Mouse (Mus musculus) limb, embryonic 11.5 days (tissue): ENCODE measurements at regions not wholly inside any gene's neighbourhood (a gene's known extent, or its start where the extent isn't known, plus 50 kb on each side); places are given as distances from the start of the nearest gene placed in this dataset.

Source experiments
- ATAC-seq: fragments of 200-750 bp; cut with Nextera tagmentation; 2 replicates; pipeline ENCODE4 v1.8.0; 2017; ENCODE audit warnings: low read depth; ENCODE audit not compliant: insufficient number of reproducible peaks, low FRiP score, low TSS enrichment
- DNase-seq: peaks from one replicate; pipeline ENCODE4 v3.0.0-alpha.2; 2015; ENCODE audit warnings: low spot score
- H3K27ac ChIP-seq: fragments of 300-500 bp; sonication (generic); replicated peaks from 2 replicates; pipeline ENCODE4 v1.5.1; 2014; ENCODE audit warnings: low read depth, mild to moderate bottlenecking, low read length
- H3K27me3 ChIP-seq: fragments of 300-500 bp; sonication (generic); 2 replicates; pipeline ENCODE4 v1.6.1; 2014; ENCODE audit warnings: mild to moderate bottlenecking, low read length, mixed read lengths; ENCODE audit not compliant: control insufficient read depth, insufficient read depth
- H3K36me3 ChIP-seq: fragments of 300-500 bp; sonication (generic); 2 replicates; pipeline ENCODE4 v1.6.1; 2014; ENCODE audit warnings: mild to moderate bottlenecking, low read length, moderate library complexity, mixed read lengths; ENCODE audit not compliant: control insufficient read depth, insufficient read depth
- H3K4me1 ChIP-seq: fragments of 300-500 bp; sonication (generic); 2 replicates; pipeline ENCODE4 v1.6.1; 2014; ENCODE audit warnings: low read length, mixed read lengths; ENCODE audit not compliant: control insufficient read depth, insufficient read depth
- H3K4me2 ChIP-seq: fragments of 300-500 bp; sonication (generic); 2 replicates; pipeline ENCODE4 v1.6.1; 2014; ENCODE audit warnings: low read depth, mild to moderate bottlenecking, moderate library complexity; ENCODE audit not compliant: severe bottlenecking
- H3K4me3 ChIP-seq: fragments of 300-500 bp; sonication (generic); 2 replicates; pipeline ENCODE4 v1.5.1; 2014; ENCODE audit warnings: low read depth, low read length
- H3K9ac ChIP-seq: fragments of 300-500 bp; sonication (generic); 2 replicates; pipeline ENCODE4 v1.6.1; 2014; ENCODE audit warnings: mild to moderate bottlenecking, low read length
- H3K9me3 ChIP-seq: fragments of 300-500 bp; sonication (generic); 2 replicates; pipeline ENCODE4 v1.6.1; 2016; ENCODE audit warnings: low read length; ENCODE audit not compliant: control insufficient read depth
- WGBS: fragments of 180-500 bp; shearing (Covaris S2); extraction: QIAGEN DNeasy Blood & Tissue Kit; methylation state at CpG from one replicate; pipeline ENCODE4 v1.1.7; 2014; 5-methylcytosine and 5-hydroxymethylcytosine counted together

DNA sequence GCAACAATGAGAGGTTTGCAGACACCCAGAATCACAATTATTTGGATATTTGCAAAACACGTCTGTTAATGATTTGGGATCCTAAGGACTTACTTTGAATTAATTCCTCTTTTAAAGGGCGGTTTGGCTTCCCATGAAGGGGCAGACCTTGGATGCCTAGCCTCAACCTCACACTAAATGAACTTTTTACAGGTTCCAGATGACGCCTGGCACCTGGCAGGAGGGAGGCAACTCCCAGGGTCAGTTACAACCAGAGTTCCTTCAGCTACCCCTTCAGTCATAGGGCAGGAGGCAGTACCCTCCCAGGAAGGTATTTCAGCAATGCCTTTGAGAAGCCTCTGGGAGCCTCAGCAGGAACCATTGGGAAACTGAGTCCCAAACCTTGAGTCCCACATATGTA lies 57.9 kb upstream of the Stx18 start:
- H3K27ac ChIP-seq = no peak overlapping the region
- H3K4me3 ChIP-seq = no peak overlapping the region
- H3K4me2 ChIP-seq = no peak overlapping the region
- no peak overlapping the region for H3K9ac ChIP-seq
- DNase-seq (peak; percentile 55), ATAC-seq (no peak)
- no peaks in the 10 kb centered on the region for H3K36me3 ChIP-seq
- peaks cover 13% of the 10 kb centered on the region for H3K4me1 ChIP-seq
- H3K9me3 ChIP-seq = no peaks in the 10 kb centered on the region
- no peaks in the 10 kb centered on the region for H3K27me3 ChIP-seq
- 23% methylated on average over 3 of the region's 3 CpGs for WGBS

DNA sequence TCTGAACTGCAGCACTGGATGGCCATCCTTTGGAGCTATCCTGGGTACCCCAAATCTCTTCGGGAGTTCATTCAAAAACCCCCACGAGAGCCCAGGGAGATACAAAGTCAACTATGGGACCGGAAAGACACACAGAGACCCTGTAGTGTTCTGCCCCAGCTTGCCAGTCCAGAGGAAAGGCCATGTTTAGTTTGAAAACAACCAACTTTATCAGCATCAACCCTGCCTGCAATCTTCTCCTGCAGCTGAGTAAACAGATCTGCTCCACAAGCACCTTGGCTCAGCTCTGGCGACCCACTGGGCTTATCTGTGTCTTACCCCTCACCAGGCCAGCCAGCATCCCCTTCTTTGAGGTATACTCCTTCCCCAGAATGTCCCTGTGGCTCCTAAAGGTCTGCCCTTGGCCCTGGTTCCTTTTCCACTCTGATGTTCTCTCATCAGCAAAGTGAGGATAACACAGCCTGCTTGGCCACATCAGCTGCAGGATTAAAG lies 61.6 kb upstream of the Stx18 start:
- WGBS = 71% methylated on average over 4 of the region's 4 CpGs
- DNase-seq = no peak
- H3K36me3 ChIP-seq = no peaks in the 10 kb centered on the region
- H3K4me1 ChIP-seq = peaks cover 10% of the 10 kb centered on the region
- H3K4me2 ChIP-seq = no peak overlapping the region
- ATAC-seq = no peak
- no peak overlapping the region for H3K9ac ChIP-seq
- no peaks in the 10 kb centered on the region for H3K27me3 ChIP-seq
- no peak overlapping the region for H3K27ac ChIP-seq
- no peaks in the 10 kb centered on the region for H3K9me3 ChIP-seq
- no peak overlapping the region for H3K4me3 ChIP-seq

- Histone ChIP-seq H3K4me2 (no peak overlapping the region), H3K27ac (no peak overlapping the region), H3K4me3 (no peak overlapping the region), H3K9me3 (no peaks in the 10 kb centered on the region), H3K9ac (no peak overlapping the region), H3K4me1 (peaks cover 9% of the 10 kb centered on the region), H3K27me3 (no peaks in the 10 kb centered on the region), H3K36me3 (no peaks in the 10 kb centered on the region)
- WGBS = 73% methylated on average over 7 of the region's 7 CpGs
- DNase-seq (no peak), ATAC-seq (no peak)
These were observed 65.5 kb upstream of the Stx18 start for GRCm38 (mm10) chr5:37972980-37973545.

GRCm38 (mm10) chr5:37971724-37972123 lies 66.8 kb upstream of the Stx18 start:
- no peak overlapping the region for H3K27ac ChIP-seq
- H3K27me3 ChIP-seq = peaks cover 4% of the 10 kb centered on the region; the same call in 1 of the 2 replicates
- no peak for DNase-seq
- no peaks in the 10 kb centered on the region for H3K9me3 ChIP-seq
- WGBS = 68% methylated on average over 11 of the region's 11 CpGs
- H3K9ac ChIP-seq = no peak overlapping the region
- H3K36me3 ChIP-seq = no peaks in the 10 kb centered on the region
- peaks cover 21% of the 10 kb centered on the region for H3K4me1 ChIP-seq
- ATAC-seq = no peak
- no peak overlapping the region for H3K4me2 ChIP-seq
- no peak overlapping the region for H3K4me3 ChIP-seq

GRCm38 (mm10) chr5:37968596-37968995 lies 69.9 kb upstream of the Stx18 start:
- ATAC-seq (no peak), DNase-seq (peak; percentile 69)
- Histone ChIP-seq H3K27me3 (peaks cover 6% of the 10 kb centered on the region; the same call in 1 of the 2 replicates), H3K27ac (peak overlapping the region; percentile 56), H3K9ac (peak overlapping the region; percentile 22; the same call in 1 of the 2 replicates), H3K9me3 (no peaks in the 10 kb centered on the region), H3K4me3 (no peak overlapping the region), H3K36me3 (no peaks in the 10 kb centered on the region), H3K4me2 (peak overlapping the region; percentile 24), H3K4me1 (peaks cover 24% of the 10 kb centered on the region)
- 1% methylated on average over 10 of the region's 10 CpGs for WGBS

DNA sequence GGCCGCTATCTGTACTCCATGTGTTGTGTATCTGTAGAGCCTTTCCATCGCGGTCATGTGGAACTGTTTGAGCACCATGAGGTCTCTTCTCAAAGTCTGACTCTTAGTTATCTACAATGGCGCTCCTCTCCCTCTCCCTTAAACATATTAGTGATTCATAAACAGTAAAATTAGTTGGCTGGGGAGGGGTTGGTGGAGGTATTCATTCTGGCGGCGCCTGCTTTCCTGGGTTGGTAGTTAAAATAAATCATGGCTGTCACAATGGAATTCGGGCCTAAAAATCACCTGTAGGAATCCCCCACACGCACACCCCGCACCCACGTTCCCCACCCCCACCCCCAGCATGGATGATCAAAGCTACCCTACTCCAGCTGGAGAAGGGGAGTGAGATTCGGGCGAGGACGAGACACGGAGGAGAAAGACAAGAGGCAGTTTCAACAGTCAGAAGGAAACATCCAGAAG lies 70.6 kb upstream of the Stx18 start:
- ATAC-seq (peak; percentile 15; the same call in 1 of the 2 replicates), DNase-seq (no peak)
- no peaks in the 10 kb centered on the region for H3K36me3 ChIP-seq
- no peaks in the 10 kb centered on the region for H3K9me3 ChIP-seq
- H3K27ac ChIP-seq = peak overlapping the region; percentile 43
- H3K27me3 ChIP-seq = peaks cover 6% of the 10 kb centered on the region; the same call in 1 of the 2 replicates
- WGBS = under 1% methylated on average over 14 of the region's 14 CpGs
- H3K4me1 ChIP-seq = peaks cover 31% of the 10 kb centered on the region
- peak overlapping the region; percentile 24; the same call in 1 of the 2 replicates for H3K4me2 ChIP-seq
- H3K4me3 ChIP-seq = no peak overlapping the region
- no peak overlapping the region for H3K9ac ChIP-seq

DNA sequence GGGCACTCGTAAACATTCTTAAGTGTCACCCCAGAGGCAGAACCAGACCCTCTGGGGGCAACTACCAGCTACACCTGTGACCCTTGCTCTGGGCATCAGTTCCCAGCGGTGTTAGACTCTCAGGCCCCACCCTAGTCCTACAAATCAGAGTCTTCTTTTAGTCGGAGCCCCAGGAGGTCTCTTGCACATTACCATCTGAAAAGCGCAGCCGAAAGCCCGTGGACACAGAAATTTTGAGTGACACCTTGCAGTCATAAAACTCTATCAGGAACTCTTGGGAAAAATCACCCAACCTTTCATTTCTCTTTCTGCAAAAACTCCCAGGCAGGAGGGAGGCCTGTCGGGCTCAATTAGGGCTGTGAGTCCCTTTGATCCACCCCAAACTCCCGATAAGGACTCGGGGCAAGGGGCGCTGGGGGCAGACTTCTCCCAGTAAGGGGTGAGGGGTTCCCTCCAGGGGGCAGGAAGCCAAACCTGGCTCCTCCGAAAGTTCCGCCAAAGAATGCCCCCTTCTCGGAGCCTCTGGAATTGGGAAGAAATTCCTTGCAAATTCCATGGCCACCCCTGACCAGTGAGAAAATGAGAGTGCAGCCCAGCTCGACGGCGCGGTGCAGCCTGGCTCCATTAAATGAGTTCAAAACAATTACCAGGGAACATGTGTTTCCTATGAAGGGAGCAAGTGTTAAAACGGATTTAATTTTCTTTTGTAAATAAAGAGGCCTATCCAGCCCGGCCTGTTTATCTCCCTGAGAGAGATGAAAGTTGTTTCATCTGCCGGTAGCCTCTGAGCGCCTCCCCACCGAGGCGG lies 71.2 kb upstream of the Stx18 start:
- Histone ChIP-seq H3K4me1 (peaks cover 36% of the 10 kb centered on the region), H3K4me3 (no peak overlapping the region), H3K27me3 (peaks cover 6% of the 10 kb centered on the region; the same call in 1 of the 2 replicates), H3K36me3 (no peaks in the 10 kb centered on the region), H3K9me3 (no peaks in the 10 kb centered on the region), H3K27ac (peak overlapping the region; percentile 43), H3K9ac (no peak overlapping the region), H3K4me2 (peak overlapping the region; percentile 24; the same call in 1 of the 2 replicates)
- ATAC-seq (0 out of 2 replicates have a peak, but pooled peaks have one; percentile 13), DNase-seq (peak; percentile 78)
- WGBS = 2% methylated on average over 23 of the region's 23 CpGs

- DNase-seq = no peak
- Histone ChIP-seq H3K4me2 (no peak overlapping the region), H3K4me1 (peaks cover 37% of the 10 kb centered on the region), H3K27ac (no peak overlapping the region), H3K27me3 (peaks cover 6% of the 10 kb centered on the region; the same call in 1 of the 2 replicates), H3K4me3 (no peak overlapping the region), H3K36me3 (no peaks in the 10 kb centered on the region), H3K9me3 (no peaks in the 10 kb centered on the region), H3K9ac (no peak overlapping the region)
- 36% methylated on average over 8 of the region's 8 CpGs for WGBS
- no peak for ATAC-seq
These were observed 74.9 kb upstream of the Stx18 start for GRCm38 (mm10) chr5:37963688-37964087.
